Mouse (Mus musculus): ENCODE data around the gene Olfr670. TPM values are rescaled to one million over a fixed set of nuclear protein-coding genes. Genes with fewer than 3 reads are reported as not detected.
"Not testable (repeated sequence)": the region's sequence is repeated elsewhere in the genome, so short reads cannot be mapped to it uniquely, and the experiment has no call there.

The Olfr670 gene
- polyA plus RNA-seq (2015; fragmentation: Nextera tagmentation; extraction: Ambion mirVana) = not detected in 2 replicates

- Histone ChIP-seq H3K9ac (replicated peaks) (no peak within 1 kb of the TSS), H3K27ac (no peak within 1 kb of the TSS), H3K4me3 (replicated peaks) (no peak within 1 kb of the TSS), H3K36me3 (no peaks in the 10 kb centered on the region), H3K4me2 (replicated peaks) (no peak within 1 kb of the TSS), H3K4me1 (replicated peaks) (no peaks in the 10 kb centered on the region), H3K27me3 (no peaks in the 10 kb centered on the region), H3K9me3 (no peaks in the 10 kb centered on the region)
- ATAC-seq = no peak
- WGBS = 74% methylated on average over 1 of the region's 1 CpGs
These were observed at the start of gene Olfr670 for GRCm38 (mm10) chr7:104962520-104962919. TSS of gene Olfr670 (minus strand) at chr7:104962620.

GRCm38 (mm10) chr7:105001929-105002328 lies 39.5 kb upstream of the Olfr670 start, which contains the start of gene Olfr672:
TSS of gene Olfr672 (minus strand) at chr7:105002029.
- Histone ChIP-seq H3K36me3 (no peaks in the 10 kb centered on the region), H3K9me3 (no peaks in the 10 kb centered on the region), H3K9ac (replicated peaks) (no peak within 1 kb of the TSS), H3K4me3 (replicated peaks) (no peak within 1 kb of the TSS), H3K27me3 (no peaks in the 10 kb centered on the region), H3K4me1 (replicated peaks) (no peaks in the 10 kb centered on the region), H3K4me2 (replicated peaks) (no peak within 1 kb of the TSS), H3K27ac (no peak within 1 kb of the TSS)
- no peak for ATAC-seq

- Histone ChIP-seq H3K27ac (no peak within 1 kb of the TSS), H3K4me3 (replicated peaks) (no peak within 1 kb of the TSS), H3K27me3 (no peaks in the 10 kb centered on the region), H3K9ac (replicated peaks) (no peak within 1 kb of the TSS), H3K4me1 (replicated peaks) (no peaks in the 10 kb centered on the region), H3K36me3 (no peaks in the 10 kb centered on the region), H3K9me3 (no peaks in the 10 kb centered on the region), H3K4me2 (replicated peaks) (no peak within 1 kb of the TSS)
- WGBS = 76% methylated on average over 1 of the region's 1 CpGs
- no peak for ATAC-seq
These were observed 16.6 kb upstream of the Olfr670 start, which contains the start of gene Olfr671 for GRCm38 (mm10) chr7:104979026-104979425. TSS of gene Olfr671 (minus strand) at chr7:104979126.

GRCm38 (mm10) chr7:104972507-104972906 lies 10.1 kb upstream of the Olfr670 start:
- not testable (repeated sequence) for H3K27me3 ChIP-seq; H3K4me3 ChIP-seq (replicated peaks); H3K9me3 ChIP-seq; H3K9ac ChIP-seq (replicated peaks); H3K36me3 ChIP-seq; H3K27ac ChIP-seq; H3K4me2 ChIP-seq (replicated peaks); H3K4me1 ChIP-seq (replicated peaks); ATAC-seq
- WGBS = 78% methylated on average over 2 of the region's 2 CpGs

- H3K9ac ChIP-seq (replicated peaks) = not testable (repeated sequence)
These were observed 12.2 kb downstream of the Olfr670 start for GRCm38 (mm10) chr7:104950234-104950633.

GRCm38 (mm10) chr7:104933940-104934339 lies 28.5 kb downstream of the Olfr670 start, which contains the start of gene Olfr669:
TSS of gene Olfr669 (plus strand) at chr7:104934240.
- H3K36me3 ChIP-seq = no peaks in the 10 kb centered on the region
- no peak for ATAC-seq
- no peak within 1 kb of the TSS for H3K9ac ChIP-seq (replicated peaks)
- H3K4me3 ChIP-seq (replicated peaks) = no peak within 1 kb of the TSS
- no peaks in the 10 kb centered on the region for H3K27me3 ChIP-seq
- H3K4me1 ChIP-seq (replicated peaks) = no peaks in the 10 kb centered on the region
- H3K4me2 ChIP-seq (replicated peaks) = no peak within 1 kb of the TSS
- WGBS = 95% methylated on average over 1 of the region's 1 CpGs
- no peaks in the 10 kb centered on the region for H3K9me3 ChIP-seq
- H3K27ac ChIP-seq = no peak within 1 kb of the TSS

More at GRCm38 (mm10) chr7:104950234-104950633, 12.2 kb downstream of the Olfr670 start:
- 93% methylated on average over 16 of the region's 16 CpGs for WGBS
- H3K27ac ChIP-seq; H3K4me3 ChIP-seq (replicated peaks); H3K4me1 ChIP-seq (replicated peaks); H3K4me2 ChIP-seq (replicated peaks); H3K27me3 ChIP-seq; H3K36me3 ChIP-seq; H3K9me3 ChIP-seq; ATAC-seq: not testable (repeated sequence)

GRCm38 (mm10) chr7:104927957-104928356 lies 34.5 kb downstream of the Olfr670 start, which contains the start of gene Olfr668:
TSS of gene Olfr668 (minus strand) at chr7:104928057.
- Histone ChIP-seq H3K4me3 (replicated peaks) (no peak within 1 kb of the TSS), H3K9me3 (no peaks in the 10 kb centered on the region), H3K27ac (no peak within 1 kb of the TSS), H3K4me1 (replicated peaks) (no peaks in the 10 kb centered on the region), H3K4me2 (replicated peaks) (no peak within 1 kb of the TSS), H3K36me3 (no peaks in the 10 kb centered on the region), H3K27me3 (no peaks in the 10 kb centered on the region), H3K9ac (replicated peaks) (no peak within 1 kb of the TSS)
- whole genome bisulfite sequencing = 85% methylated on average over 1 of the region's 1 CpGs
- ATAC-seq = no peak

- Histone ChIP-seq H3K27me3 (no peaks in the 10 kb centered on the region), H3K4me2 (replicated peaks) (no peak within 1 kb of the TSS), H3K27ac (no peak within 1 kb of the TSS), H3K4me1 (replicated peaks) (no peaks in the 10 kb centered on the region), H3K4me3 (replicated peaks) (no peak within 1 kb of the TSS), H3K9me3 (no peaks in the 10 kb centered on the region), H3K9ac (replicated peaks) (no peak within 1 kb of the TSS), H3K36me3 (no peaks in the 10 kb centered on the region)
- ATAC-seq = no peak
- 88% methylated on average over 1 of the region's 1 CpGs for WGBS
These were observed 41.0 kb downstream of the Olfr670 start, which contains the start of gene Olfr667 for GRCm38 (mm10) chr7:104921382-104921781. TSS of gene Olfr667 (minus strand) at chr7:104921482.

Other genes starting within 250 kb of the Olfr670 start
- gene Usp17le, start 185.2 kb downstream of the Olfr670 start, polyA plus RNA-seq (2015; fragmentation: Nextera tagmentation; extraction: Ambion mirVana) = not detected in 2 replicates
- gene Usp17lb, start 120.0 kb downstream of the Olfr670 start, polyA plus RNA-seq (2015; fragmentation: Nextera tagmentation; extraction: Ambion mirVana) = not detected in 2 replicates
- gene Usp17la, start 105.6 kb downstream of the Olfr670 start, polyA plus RNA-seq (2015; fragmentation: Nextera tagmentation; extraction: Ambion mirVana) = not detected in 2 replicates
- gene Olfr665, start 84.6 kb downstream of the Olfr670 start, polyA plus RNA-seq (2015; fragmentation: Nextera tagmentation; extraction: Ambion mirVana) = not detected in 2 replicates
- gene Olfr666, start 66.7 kb downstream of the Olfr670 start, polyA plus RNA-seq (2015; fragmentation: Nextera tagmentation; extraction: Ambion mirVana) = not detected in 2 replicates
- not detected in 2 replicates for gene Olfr667, start 41.1 kb downstream of the Olfr670 start, polyA plus RNA-seq (2015; fragmentation: Nextera tagmentation; extraction: Ambion mirVana)
- gene Olfr668, start 34.6 kb downstream of the Olfr670 start, polyA plus RNA-seq (2015; fragmentation: Nextera tagmentation; extraction: Ambion mirVana) = not detected in 2 replicates
- not detected in 2 replicates for gene Olfr669, start 28.4 kb downstream of the Olfr670 start, polyA plus RNA-seq (2015; fragmentation: Nextera tagmentation; extraction: Ambion mirVana)
- not detected in 2 replicates for gene Olfr671, start 16.5 kb upstream of the Olfr670 start, polyA plus RNA-seq (2015; fragmentation: Nextera tagmentation; extraction: Ambion mirVana)
- gene Olfr672, start 39.4 kb upstream of the Olfr670 start, polyA plus RNA-seq (2015; fragmentation: Nextera tagmentation; extraction: Ambion mirVana) = not detected in 2 replicates
- not detected in 2 replicates for gene Olfr675, start 65.8 kb upstream of the Olfr670 start, polyA plus RNA-seq (2015; fragmentation: Nextera tagmentation; extraction: Ambion mirVana)
- not detected in 2 replicates for gene Olfr676, start 70.1 kb upstream of the Olfr670 start, polyA plus RNA-seq (2015; fragmentation: Nextera tagmentation; extraction: Ambion mirVana)
- not detected in 2 replicates for gene Olfr677, start 88.8 kb upstream of the Olfr670 start, polyA plus RNA-seq (2015; fragmentation: Nextera tagmentation; extraction: Ambion mirVana)
- not detected in 2 replicates for gene Olfr678, start 101.9 kb upstream of the Olfr670 start, polyA plus RNA-seq (2015; fragmentation: Nextera tagmentation; extraction: Ambion mirVana)
- gene Olfr679, start 118.6 kb upstream of the Olfr670 start, polyA plus RNA-seq (2015; fragmentation: Nextera tagmentation; extraction: Ambion mirVana) = not detected in 2 replicates
- gene Olfr680-ps1, start 130.2 kb upstream of the Olfr670 start, polyA plus RNA-seq (2015; fragmentation: Nextera tagmentation; extraction: Ambion mirVana) = not detected in 2 replicates
- gene Olfr681, start 154.2 kb upstream of the Olfr670 start, polyA plus RNA-seq (2015; fragmentation: Nextera tagmentation; extraction: Ambion mirVana) = not detected in 2 replicates
- gene Olfr683, start 184.4 kb upstream of the Olfr670 start, polyA plus RNA-seq (2015; fragmentation: Nextera tagmentation; extraction: Ambion mirVana) = not detected in 2 replicates
- gene Olfr684, start 201.0 kb upstream of the Olfr670 start, polyA plus RNA-seq (2015; fragmentation: Nextera tagmentation; extraction: Ambion mirVana) = not detected in 2 replicates
- gene Olfr685, start 223.4 kb upstream of the Olfr670 start, polyA plus RNA-seq (2015; fragmentation: Nextera tagmentation; extraction: Ambion mirVana) = not detected in 2 replicates
- not detected in 2 replicates for gene Olfr686, start 244.9 kb upstream of the Olfr670 start, polyA plus RNA-seq (2015; fragmentation: Nextera tagmentation; extraction: Ambion mirVana)